Mouse (Mus musculus) gastrocnemius, adult 8-10 months (tissue): Measurements from ENCODE around the gene Nrxn3. TPM values are rescaled to one million over a fixed set of nuclear protein-coding genes. Genes with fewer than 3 reads are reported as not detected.
A peak's percentile ranks its signal among the peaks of the same experiment; 100 is the strongest.

Source experiments
- DNase-seq, 2 experiments: peaks; one replicate each; pipeline ENCODE4 v3.0.0; 2022; ENCODE audit warnings: low spot score in 2 of 2
- total RNA-seq, 4 experiments: library from RNA; stranded (reverse); gene quantifications; 2 replicates each; pipeline ENCODE4 v1.2.4; 2022

Nrxn3 gene
- total RNA-seq, 4 experiments from 2014 or later = 0.05 to 0.25 (median 0.13) TPM

- no peak for DNase-seq
Observed at GRCm38 (mm10) chr12:89174306-89175159, 451.9 kb downstream of the Nrxn3 start.

GRCm38 (mm10) chr12:89179970-89180666 is 457.4 kb downstream of the Nrxn3 start:
- DNase-seq = no peak

- DNase-seq = no peak
Observed at GRCm38 (mm10) chr12:89181157-89181561, 458.5 kb downstream of the Nrxn3 start.

- no peak for DNase-seq
Observed at GRCm38 (mm10) chr12:89198764-89199525, 476.3 kb downstream of the Nrxn3 start.

GRCm38 (mm10) chr12:89211608-89212007 is 488.9 kb downstream of the Nrxn3 start:
- no peak for DNase-seq

DNA sequence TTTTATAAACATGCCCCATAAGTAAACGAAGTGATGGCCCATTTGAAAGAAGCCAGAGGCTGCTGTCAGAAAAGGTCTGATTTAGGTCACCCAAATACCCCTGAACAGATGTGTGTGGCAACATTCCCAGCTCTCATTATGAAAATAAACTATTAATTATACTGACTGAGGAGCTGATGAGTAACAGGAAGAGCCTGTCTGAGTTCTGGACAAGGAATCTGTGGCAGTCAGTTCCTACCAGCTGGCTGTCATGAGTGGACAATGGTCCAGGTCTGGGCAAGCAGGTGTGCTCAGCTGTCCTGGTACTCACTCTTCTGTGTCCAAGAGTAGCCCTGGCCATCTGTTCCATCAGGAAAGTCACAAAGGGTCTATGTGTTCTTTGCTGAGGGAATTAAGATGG is 517.1 kb downstream of the Nrxn3 start:
- no peak for DNase-seq

DNA sequence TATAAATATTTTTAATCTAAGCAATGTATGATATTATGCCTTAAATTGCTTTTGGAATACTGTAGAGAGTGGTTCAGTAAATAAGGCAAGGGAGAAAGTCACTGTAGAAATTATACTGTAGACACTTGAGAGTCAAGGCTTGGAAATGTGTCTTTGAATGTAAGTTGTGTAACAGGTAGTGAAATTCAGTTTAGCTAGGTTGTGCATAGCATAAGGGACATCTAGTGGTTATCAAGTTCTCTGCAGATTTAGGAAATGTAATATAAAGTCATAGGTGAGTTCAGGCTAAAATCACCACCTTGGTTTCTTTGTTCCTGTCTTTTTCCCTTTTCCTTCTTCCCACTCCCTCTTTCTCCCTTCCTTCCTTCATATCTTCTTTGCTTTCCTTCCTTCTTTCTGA is 518.9 kb downstream of the Nrxn3 start:
- no peak for DNase-seq

- no peak for DNase-seq
Observed at GRCm38 (mm10) chr12:89242476-89242875, 519.8 kb downstream of the Nrxn3 start.

DNA sequence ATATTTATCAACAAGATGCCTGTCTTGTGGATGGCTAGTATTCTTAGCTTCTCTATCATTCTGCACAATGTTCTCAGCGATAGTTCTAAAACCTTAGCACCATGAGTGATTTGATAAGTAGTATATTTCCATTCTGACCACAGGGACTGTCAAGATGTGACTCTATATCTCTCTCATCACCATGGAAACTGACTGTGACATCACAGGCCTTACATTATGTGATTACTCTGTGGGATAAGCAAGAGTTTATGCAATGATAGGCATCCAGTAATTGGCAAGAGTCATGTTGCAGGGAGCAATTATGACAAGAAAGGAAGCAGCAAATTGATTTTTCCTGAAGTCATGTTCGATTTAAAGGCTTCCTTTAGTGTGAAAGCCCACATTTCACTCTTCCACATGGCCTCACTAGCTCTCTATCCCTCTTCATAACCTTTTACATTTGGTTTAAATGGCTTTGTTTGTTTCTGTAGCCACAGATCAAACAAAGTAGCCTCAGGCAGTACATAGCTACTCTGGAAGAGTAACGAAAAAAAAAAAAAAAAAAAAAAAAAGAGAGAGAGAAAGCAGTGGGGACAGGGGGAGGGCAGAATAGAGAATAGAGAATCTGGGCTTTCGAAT is 532.7 kb downstream of the Nrxn3 start:
- DNase-seq = no peak

DNA sequence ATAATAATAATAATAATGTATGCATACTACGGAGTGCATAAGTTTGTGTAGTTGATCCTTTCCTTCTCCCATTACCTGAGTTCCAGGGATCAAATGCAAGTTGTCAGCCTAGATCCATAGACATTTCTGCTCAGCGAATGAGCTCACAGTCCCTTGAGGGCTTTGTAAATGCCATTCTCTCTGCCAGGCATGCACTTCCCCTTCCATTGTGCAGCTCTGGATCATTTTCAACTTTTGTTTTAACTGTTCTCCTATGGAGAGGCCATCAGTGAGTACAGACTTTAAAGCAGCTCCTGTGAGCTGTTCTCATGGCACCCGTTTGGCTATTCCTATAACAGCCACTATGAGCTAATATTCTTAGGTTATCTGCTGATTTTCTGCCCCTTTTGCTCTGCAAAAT is 536.2 kb downstream of the Nrxn3 start:
- no peak for DNase-seq

DNA sequence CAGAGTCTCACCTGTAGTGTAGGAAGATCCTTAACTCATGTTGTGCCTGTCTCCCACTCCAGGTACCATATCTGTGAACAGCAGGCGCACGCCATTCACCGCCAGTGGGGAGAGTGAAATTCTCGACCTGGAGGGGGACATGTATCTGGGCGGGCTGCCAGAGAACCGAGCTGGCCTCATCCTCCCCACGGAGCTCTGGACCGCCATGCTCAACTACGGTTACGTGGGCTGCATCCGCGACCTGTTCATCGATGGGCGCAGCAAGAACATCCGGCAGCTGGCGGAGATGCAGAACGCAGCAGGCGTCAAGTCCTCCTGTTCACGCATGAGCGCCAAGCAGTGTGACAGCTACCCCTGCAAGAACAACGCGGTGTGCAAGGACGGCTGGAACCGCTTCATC is 537.4 kb downstream of the Nrxn3 start:
- no peak for DNase-seq

GRCm38 (mm10) chr12:89262261-89262660 is 539.6 kb downstream of the Nrxn3 start:
- DNase-seq = no peak

- DNase-seq = no peak
Observed at GRCm38 (mm10) chr12:89282362-89283343, 560.0 kb downstream of the Nrxn3 start.

DNA sequence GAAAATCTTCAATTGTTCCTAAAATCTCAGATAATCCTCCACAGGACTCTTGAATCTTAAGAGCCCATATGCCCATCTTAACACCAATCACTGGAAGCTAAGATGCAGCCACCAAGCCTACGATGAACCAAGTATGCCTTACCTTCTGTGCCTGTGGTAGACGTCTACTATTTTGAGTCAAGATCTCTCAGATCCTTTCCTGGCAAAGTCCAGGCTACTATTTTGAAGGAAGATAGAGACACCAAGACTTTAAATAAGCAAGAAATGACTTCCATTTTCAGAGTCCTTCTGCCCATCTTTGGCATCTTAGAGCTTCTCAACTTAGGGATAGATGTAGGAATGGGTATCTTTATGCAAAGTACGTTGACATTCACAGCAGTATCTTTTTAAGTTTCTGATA is 561.7 kb downstream of the Nrxn3 start:
- DNase-seq = no peak

DNA sequence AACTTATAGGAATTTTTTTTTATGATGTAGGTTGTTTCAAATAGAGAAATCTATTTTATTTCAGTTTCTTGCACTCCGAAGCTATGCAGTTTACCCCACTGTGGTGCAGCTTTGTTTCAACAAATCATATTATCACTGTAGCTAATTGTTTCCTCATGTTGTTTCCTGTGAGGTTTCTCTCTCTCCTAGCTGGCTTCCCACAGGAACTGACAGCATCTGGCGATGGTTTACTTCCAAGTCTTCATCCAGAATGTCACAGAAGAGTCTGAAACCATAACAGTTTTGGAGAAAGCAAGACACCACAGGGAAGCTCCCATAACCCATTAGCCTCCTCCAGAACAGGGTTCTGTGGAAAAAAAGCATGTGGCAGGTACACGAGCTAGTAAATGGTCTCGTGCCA is 564.4 kb downstream of the Nrxn3 start:
- DNase-seq = no peak

- DNase-seq = no peak
Observed at GRCm38 (mm10) chr12:89289589-89290274, 567.1 kb downstream of the Nrxn3 start.

DNA sequence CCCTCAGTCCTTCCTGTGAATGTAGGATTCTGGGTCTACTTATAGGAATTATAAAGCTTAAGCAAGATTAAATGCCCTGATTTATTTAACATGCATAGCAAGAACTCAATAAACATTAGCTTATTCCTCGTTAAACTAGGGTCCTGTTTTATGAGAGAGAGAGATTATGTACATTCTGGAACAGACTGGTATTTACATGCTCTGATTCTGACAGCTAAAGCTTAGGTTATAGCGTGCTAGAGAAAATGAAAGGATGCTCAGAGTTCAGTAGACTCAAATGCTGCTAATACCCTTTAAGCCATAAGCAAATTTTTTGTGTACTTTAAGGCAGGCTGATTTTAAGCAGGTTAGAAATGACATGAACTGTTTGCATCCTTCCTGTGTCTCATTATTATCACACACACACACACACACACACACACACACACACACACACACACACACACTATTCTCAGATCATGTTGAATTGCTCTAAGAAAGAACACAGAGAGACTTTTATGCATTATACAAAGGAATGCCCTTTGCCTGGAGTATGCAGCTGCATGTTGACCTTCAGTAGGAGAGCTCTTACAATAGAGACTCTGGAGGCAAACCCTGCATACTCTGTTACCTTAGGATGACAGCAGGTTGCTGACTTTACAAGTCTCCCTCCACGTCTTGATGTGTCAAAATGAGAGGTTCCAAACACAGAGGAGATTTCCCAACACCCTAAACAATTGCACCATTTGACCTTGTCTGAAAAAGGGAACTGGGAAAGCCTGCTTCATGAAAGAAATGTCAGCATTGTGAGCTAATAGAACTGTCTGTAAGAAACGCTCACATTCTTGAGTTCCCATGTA is 568.3 kb downstream of the Nrxn3 start:
- no peak for DNase-seq

- peak; percentile 36 to 57 for DNase-seq
Observed at GRCm38 (mm10) chr12:89302011-89302410, 579.3 kb downstream of the Nrxn3 start.

GRCm38 (mm10) chr12:89310200-89310599 is 587.5 kb downstream of the Nrxn3 start:
- DNase-seq = no peak
